Mouse (Mus musculus): ENCODE data around the gene Rab11a.

DNA sequence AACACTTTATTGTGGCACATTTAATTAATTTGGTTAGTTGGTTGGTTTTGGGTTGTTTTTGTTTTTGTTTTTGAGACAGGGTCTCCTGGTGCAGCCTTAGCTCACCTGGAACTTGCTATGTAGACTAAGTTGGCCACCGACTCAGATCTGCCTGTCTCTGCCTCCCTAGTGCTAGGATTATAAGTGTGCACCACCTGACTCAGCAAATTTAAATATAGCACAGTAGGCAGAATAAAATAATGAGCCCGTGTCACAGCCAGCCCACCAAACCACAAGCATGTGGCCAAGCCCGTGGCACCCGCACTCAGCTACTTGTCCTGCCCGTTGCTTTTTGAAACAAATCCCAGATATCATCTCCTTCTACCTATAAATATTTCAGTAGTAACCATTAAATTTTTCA lies 15.0 kb upstream of the Rab11a start:
- TF ChIP-seq CTCF (IDR thresholded peaks at IDR 0.05; ENCODE audit: borderline replicate concordance, control insufficient read depth, extremely low read depth, insufficient read depth, low read length, poor library complexity), result no peak
- TF ChIP-seq POLR2A (IDR thresholded peaks at IDR 0.05; ENCODE audit: control insufficient read depth, extremely low read depth, insufficient read depth, low read length, poor library complexity), result no peak
